In genomic region chr2:11192281-11193098, GRCm38 (mm10) we compare ENCODE assay signal across 10 mouse cellular contexts. TPM values are rescaled to one million over a fixed set of nuclear protein-coding genes. Genes with fewer than 3 reads are reported as not detected.
DNase-seq lines count a peak whose midpoint lies in the region; ATAC-seq and TF ChIP-seq lines count a peak whose summit lies in the region.
"Had no signal": no experiment of that assay in that cellular context is flagged by ENCODE, and none has a peak within 500 bp of the region (broad histone marks: within the 10 kb centered on the region; RNA-seq: fewer than 3 reads in every experiment).

No protein-coding gene starts in this region.

- peak overlapping the region; percentile 35; the same call in 1 of the 2 replicates for H3K4me3 ChIP-seq in heart, adult 2 months
- H3K4me3 ChIP-seq: embryonic facial prominence, embryonic 12.5 days had no signal

- H3K36me3 ChIP-seq in heart, adult 2 months (ENCODE audit: control insufficient read depth, insufficient read depth, low read length) = no peaks in the 10 kb centered on the region
- H3K36me3 ChIP-seq: embryonic facial prominence, embryonic 12.5 days had no signal

- no peaks in the 10 kb centered on the region; the same call in 1 of the 2 replicates for H3K4me1 ChIP-seq in heart, adult 2 months (ENCODE audit: control insufficient read depth, insufficient read depth, low read length)
- H3K4me1 ChIP-seq: embryonic facial prominence, embryonic 12.5 days had no signal

- peak; percentile 56 for ATAC-seq in megakaryocyte, adult 5-6 weeks (ENCODE audit: poor library complexity, severe bottlenecking)

- no peak for DNase-seq in heart, adult 2 months
- no peak for DNase-seq in heart, postnatal 25 days (ENCODE audit: low spot score)
- DNase-seq in CD4-positive, CD25-positive, alpha-beta regulatory T cell, adult 2 months (ENCODE audit: low read depth, low spot score) = peak; percentile 63
- peak; percentile 27 for DNase-seq in kidney, adult 18-20 months
- no peak for DNase-seq in left cerebral cortex, postnatal 4 days
- DNase-seq in gastrocnemius, postnatal 36 days = no peak
- DNase-seq in left cerebral cortex, adult 18-20 months (ENCODE audit: low spot score in 2 of 2) = no peak
- DNase-seq: adrenal gland, adult 8-10 months had no signal

- TF ChIP-seq POLR2A in heart, adult 2 months (IDR thresholded peaks at IDR 0.05; ENCODE audit: insufficient read depth, low read depth, low read length) = no peak

- WGBS in heart, adult 2 months = 56% methylated on average over 12 of the region's 12 CpGs

- no peaks in the 10 kb centered on the region for H3K79me2 ChIP-seq in heart, adult 2 months (replicated peaks; ENCODE audit: control insufficient read depth, insufficient read depth, low read length)

- intact Hi-C loops in heart, adult 2 months (cut with DNase I) = no loop called here
- intact Hi-C loops in heart, postnatal 25 days (cut with DNase I) = no loop called here
- intact Hi-C loops in left cerebral cortex, postnatal 4 days (cut with DNase I) = no loop called here
- intact Hi-C loops in gastrocnemius, postnatal 36 days (cut with DNase I) = no loop called here

- no peak for TF ChIP-seq EP300 in heart, adult 2 months (IDR thresholded peaks at IDR 0.05; ENCODE audit: insufficient read depth, low read depth, low read length)

- no peak overlapping the region for H3K9ac ChIP-seq in heart, adult 2 months (ENCODE audit: low read depth, low read length)
- H3K9ac ChIP-seq: embryonic facial prominence, embryonic 12.5 days had no signal

- no peak for TF ChIP-seq CTCF in heart, adult 2 months (IDR thresholded peaks at IDR 0.05)

- H3K27ac ChIP-seq in heart, adult 2 months = peak overlapping the region; percentile 56
- H3K27ac ChIP-seq: embryonic facial prominence, embryonic 12.5 days had no signal

- H3K27me3 ChIP-seq in heart, adult 2 months (ENCODE audit: control insufficient read depth, insufficient read depth, low read length) = no peaks in the 10 kb centered on the region
- H3K27me3 ChIP-seq: embryonic facial prominence, embryonic 12.5 days had no signal

RNA-seq across cellular contexts. Expression of gene Prkcq, which starts 20.6 kb away (rescaled TPM):
- 1 to 10 TPM; 2.6 to 3.3 TPM for total RNA-seq in heart, adult 2 months (2021)
- 1.1 and 1.5 TPM in 2 replicates for polyA plus RNA-seq in heart, adult 2 months (2012; rRNA removed)
- 1 to 10 TPM; 1.6 to 2.0 TPM for total RNA-seq in heart, postnatal 25 days (2021)
- 3.2 and 4.3 TPM in 2 replicates for total RNA-seq in megakaryocyte, adult 5-6 weeks (2015)
- 3.5 and 3.9 TPM in 2 replicates for total RNA-seq in megakaryocyte, adult 5-6 weeks (2017)
- 1 to 10 TPM; 6.6 to 7.0 TPM for total RNA-seq in left cerebral cortex, postnatal 4 days (2021)
- total RNA-seq in gastrocnemius, postnatal 36 days (2021) = 10 to 100 TPM; 45.6 to 65.2 TPM
- total RNA-seq in left cerebral cortex, adult 18-20 months (2021) = 1 to 10 TPM; 5.7 to 5.9 TPM

Comparison
In these comparisons a context has a peak if more than half of its experiments do, and no peak if none do; other contexts are left out.
1. DNase-seq: peak in CD4-positive, CD25-positive, alpha-beta regulatory T cell, adult 2 months (single experiment) and kidney, adult 18-20 months (single experiment); none in heart, adult 2 months (0 of 2), heart, postnatal 25 days (single experiment), left cerebral cortex, postnatal 4 days (single experiment), gastrocnemius, postnatal 36 days (0 of 2) and left cerebral cortex, adult 18-20 months (0 of 2).
2. RNA of gene Prkcq, which starts 20.6 kb away (total RNA-seq): 45.6 to 65.2 TPM in gastrocnemius, postnatal 36 days; 6.6 to 7.0 TPM in left cerebral cortex, postnatal 4 days, 5.7 to 5.9 TPM in left cerebral cortex, adult 18-20 months, 3.2 to 4.3 TPM in megakaryocyte, adult 5-6 weeks, 2.6 to 3.3 TPM in heart, adult 2 months and 1.6 to 2.0 TPM in heart, postnatal 25 days; every median in the first group is over 4 times any median in the second.